20 mouse cellular contexts compared by ENCODE assay signal in the genomic region with DNA sequence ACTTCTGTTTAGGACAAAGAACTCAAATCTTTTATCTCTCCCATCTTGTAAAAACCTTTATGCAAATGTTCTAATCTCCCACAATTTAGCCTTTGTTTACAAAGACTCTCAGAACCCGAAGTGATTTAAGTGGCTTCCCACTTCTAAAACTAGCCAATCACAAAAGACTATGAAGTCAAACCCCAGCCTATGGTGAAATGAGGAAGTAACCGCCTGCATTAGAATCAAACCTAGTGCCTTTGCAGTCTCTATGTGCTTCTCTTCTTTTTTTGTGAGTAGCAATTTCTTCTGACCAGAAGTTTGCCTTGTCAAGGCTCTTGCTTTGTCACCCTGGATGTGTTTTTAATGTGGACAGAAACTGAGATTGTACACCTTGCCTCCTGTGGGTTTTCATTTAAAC.
"Had no signal": no experiment of that assay in that cellular context is flagged by ENCODE, and none has a peak within 500 bp of the region (broad histone marks: within the 10 kb centered on the region; RNA-seq: fewer than 3 reads in every experiment).

No protein-coding gene starts in this region.

- H3K4me1 ChIP-seq: midbrain, embryonic 12.5 days; midbrain, embryonic 15.5 days; neural tube, embryonic 12.5 days; neural tube, embryonic 15.5 days had no signal

- H3K9ac ChIP-seq: liver, embryonic 14.5 days; liver, postnatal 0 days; lung, embryonic 14.5 days; midbrain, embryonic 12.5 days; midbrain, embryonic 15.5 days; neural tube, embryonic 12.5 days; neural tube, embryonic 15.5 days had no signal

- H3K27ac ChIP-seq: kidney, postnatal 0 days; layer of hippocampus, adult 2 months; left cerebral cortex, adult 2 months; liver, embryonic 14.5 days; midbrain, embryonic 12.5 days; midbrain, embryonic 15.5 days; neural tube, embryonic 12.5 days; neural tube, embryonic 15.5 days had no signal

- H3K4me2 ChIP-seq: lung, embryonic 14.5 days; midbrain, embryonic 12.5 days; midbrain, embryonic 15.5 days; neural tube, embryonic 12.5 days; neural tube, embryonic 15.5 days had no signal

- H3K4me3 ChIP-seq: layer of hippocampus, adult 2 months; left cerebral cortex, adult 2 months; midbrain, embryonic 12.5 days; midbrain, embryonic 15.5 days; neural tube, embryonic 12.5 days; neural tube, embryonic 15.5 days had no signal

- ATAC-seq: liver, postnatal 0 days; lung, postnatal 0 days; midbrain, embryonic 15.5 days had no signal

- DNase-seq: kidney, adult 2 months; kidney, postnatal 25 days; layer of hippocampus, adult 9-11 months; layer of hippocampus, postnatal 36 days; liver, postnatal 0 days; lung, embryonic 14.5 days; lung, postnatal 36 days; retina, postnatal 1 day; right cerebral cortex, postnatal 25 days; thymus, adult 18-20 months; thymus, postnatal 36 days had no signal

- H3K36me3 ChIP-seq: midbrain, embryonic 12.5 days; midbrain, embryonic 15.5 days; neural tube, embryonic 12.5 days; neural tube, embryonic 15.5 days had no signal

- H3K27me3 ChIP-seq: midbrain, embryonic 12.5 days; midbrain, embryonic 15.5 days; neural tube, embryonic 12.5 days; neural tube, embryonic 15.5 days had no signal

- H3K9me3 ChIP-seq: midbrain, embryonic 12.5 days; midbrain, embryonic 15.5 days; neural tube, embryonic 12.5 days; neural tube, embryonic 15.5 days had no signal
